Mouse (Mus musculus): Measurements from ENCODE around the gene Hsf4.

The Hsf4 gene

DNA sequence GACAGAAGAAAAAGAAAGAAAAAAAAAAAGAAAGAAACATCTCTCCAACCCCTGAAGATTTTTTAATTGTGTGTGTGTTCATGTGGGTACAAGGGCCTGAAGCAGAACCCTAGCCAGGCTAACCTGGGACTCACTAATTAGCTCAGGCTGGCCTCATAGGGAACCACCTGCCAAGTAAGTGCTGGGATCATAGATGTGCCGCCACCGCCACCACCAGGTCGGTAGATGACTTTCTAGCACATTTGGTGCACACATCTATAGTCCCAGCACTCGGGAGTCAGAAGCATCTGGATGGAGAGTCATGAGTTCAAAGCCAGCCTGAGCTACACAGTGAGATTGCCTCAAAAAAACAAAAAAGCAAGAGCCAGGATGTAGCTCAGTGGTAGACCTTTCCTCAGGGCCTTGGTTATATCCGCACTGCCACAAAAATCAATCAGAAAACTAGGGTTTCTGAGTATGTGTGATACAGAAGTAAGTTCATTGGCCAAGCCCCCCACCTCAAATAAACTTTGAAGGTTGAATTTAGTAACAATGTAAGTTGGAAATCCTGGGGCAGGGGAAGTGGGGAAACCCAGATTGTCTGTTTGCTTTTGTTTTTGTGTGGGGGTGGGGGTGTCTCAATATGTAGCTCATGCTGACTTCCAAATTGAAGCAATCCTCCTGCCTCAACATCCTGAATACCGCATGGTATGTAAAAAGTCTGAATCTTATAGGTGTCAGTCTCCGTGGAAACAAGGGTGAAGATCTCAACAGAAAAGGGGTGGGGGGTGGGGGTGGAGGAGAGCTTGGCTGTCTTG is 12.1 kb upstream of the Hsf4 start:
- in situ Hi-C loops (cut with MboI; ENCODE audit: low pct_unique_long_range_greater_than_20kb in 1 of 2, low sequenced_read_pairs in 2 of 2, unreplicated experiment in 1 of 2) = no loop called here

DNA sequence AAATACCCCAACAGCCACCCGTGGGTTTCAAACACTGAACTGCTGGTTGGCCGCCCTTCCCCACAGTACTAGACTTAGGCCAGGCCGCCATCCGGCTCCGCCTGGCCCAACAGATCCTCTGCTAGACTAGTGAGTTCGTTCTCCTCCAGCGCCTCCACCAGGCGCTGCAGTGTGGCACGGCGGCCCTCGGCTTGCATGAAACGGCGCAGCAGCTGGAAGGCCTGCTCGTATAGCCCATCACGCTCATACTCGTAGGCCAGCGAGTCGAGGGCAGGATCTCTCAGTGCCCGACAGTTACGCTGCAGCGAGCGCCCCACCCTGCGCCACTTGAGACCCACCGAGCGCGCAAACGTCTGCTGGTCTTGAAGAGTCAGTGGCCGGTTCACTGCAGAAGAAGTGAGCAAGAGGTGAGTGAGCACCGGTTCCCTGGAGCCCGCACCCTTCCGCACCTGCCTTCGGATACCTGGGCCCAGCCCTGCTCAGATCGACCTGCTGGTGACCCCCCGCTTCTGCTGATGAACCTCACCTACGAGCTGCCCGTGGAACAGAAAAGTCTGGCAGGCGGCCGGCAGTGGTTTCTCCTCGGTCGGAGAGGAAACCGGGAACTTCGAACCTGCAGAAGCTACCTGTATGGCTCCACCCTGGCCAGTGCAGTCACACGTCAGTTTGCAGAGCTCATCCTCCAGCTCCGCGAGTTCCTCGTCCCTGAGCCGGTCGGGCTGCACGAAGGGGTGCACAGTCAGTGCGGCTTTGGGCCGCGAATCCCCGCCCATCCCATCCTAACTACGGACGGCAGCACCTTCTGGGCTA is 10.5 kb upstream of the Hsf4 start:
- in situ Hi-C loops (cut with MboI; ENCODE audit: low pct_unique_long_range_greater_than_20kb in 1 of 2, low sequenced_read_pairs in 2 of 2, unreplicated experiment in 1 of 2) = no loop called here

DNA sequence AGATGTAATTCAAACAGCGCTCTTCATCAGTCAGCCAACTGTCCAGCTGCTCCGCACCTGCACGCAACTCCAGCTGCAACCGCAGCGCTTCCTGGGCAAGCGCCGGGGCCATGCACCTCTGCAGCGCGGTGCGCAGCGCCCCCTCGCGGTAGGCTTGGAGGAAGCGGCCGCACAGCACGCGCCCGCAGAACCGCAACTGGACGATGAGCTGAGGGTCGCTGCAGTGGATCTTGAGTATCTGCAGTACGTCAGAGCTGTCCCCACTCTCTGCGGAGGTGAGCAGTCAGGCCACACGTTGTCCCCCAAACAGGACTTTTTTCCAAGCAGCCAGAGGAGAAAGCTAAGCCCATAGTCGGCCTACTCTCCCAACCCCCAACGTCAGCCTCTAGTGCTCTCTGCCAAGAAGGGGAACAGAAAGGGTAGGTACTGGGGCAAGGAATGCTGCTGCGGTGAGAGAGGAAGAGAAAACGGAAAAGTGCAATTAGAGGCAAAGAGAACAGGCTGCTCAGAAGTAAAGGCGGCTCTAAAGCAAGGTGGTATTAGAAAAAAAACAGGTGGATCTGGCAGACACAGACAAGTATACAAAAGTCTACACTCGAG is 9.8 kb upstream of the Hsf4 start:
- in situ Hi-C loops (cut with MboI; ENCODE audit: low pct_unique_long_range_greater_than_20kb in 1 of 2, low sequenced_read_pairs in 2 of 2, unreplicated experiment in 1 of 2) = no loop called here

DNA sequence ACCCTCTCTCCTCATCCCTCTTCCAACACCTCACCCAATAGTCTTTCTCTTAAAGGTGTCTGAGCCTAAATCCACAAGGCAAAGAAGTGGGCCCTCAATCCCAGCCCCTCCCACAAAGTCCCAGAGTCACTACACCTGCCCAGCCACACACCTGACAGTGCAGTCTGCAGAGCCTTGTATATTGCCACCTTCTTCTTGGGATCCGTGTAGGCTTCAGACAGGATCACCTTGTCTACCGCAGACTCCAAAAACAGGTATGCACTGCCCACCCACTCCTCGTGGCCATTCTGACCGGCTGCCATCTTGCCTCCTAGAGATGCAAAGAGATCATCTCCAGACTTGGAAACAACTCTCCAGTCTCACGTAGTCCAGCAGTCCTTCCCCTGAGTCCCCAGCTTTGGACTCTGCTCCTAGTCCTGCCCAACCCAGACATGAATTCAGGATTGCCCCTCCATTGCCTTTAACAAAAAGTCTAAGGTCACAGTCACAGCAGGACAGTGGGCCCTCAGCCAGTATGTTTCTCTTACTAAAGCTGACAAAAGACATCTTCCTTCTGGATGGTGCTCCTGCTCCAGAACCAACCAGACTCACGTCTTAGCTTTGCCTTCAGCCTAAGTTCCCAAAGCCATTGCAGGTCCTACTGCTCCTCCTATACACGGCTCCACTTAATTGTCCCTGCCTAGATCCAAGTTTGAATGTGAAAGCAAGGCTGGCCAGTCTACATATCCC is 9.1 kb upstream of the Hsf4 start:
- in situ Hi-C loops (cut with MboI; ENCODE audit: low pct_unique_long_range_greater_than_20kb in 1 of 2, low sequenced_read_pairs in 2 of 2, unreplicated experiment in 1 of 2) = no loop called here

DNA sequence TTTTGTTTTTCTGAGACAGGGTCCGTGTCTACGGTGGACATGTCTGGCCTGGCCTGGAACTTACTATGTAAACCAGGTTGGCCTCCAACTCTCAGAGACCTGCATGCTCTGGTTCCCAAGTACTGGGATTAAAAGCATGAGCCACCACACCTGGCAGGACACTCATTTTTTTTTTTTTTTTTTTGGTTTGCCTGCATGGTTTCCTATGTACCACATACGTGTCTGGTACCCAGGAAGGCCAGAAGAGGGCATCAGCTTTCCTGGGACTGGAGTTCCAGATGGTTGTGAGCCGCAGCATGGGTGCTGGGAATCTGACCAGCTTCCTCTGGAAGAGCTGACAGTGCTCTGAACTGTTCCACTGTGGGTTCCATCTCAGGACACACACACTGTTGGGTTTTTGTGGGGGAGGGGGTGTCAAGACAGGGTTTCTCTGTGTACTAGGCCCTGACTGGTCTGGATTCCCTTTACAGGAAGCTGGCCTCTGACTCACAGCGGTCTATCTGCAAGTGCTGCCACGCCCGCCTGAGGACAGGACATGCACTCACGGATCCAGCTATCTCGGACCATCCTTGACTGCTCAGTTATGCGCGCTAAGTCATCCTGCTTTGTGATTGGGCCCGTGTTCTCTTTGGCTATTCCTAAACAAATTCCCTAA is 8.1 kb upstream of the Hsf4 start:
- in situ Hi-C loops (cut with MboI; ENCODE audit: low pct_unique_long_range_greater_than_20kb in 1 of 2, low sequenced_read_pairs in 2 of 2, unreplicated experiment in 1 of 2) = no loop called here

DNA sequence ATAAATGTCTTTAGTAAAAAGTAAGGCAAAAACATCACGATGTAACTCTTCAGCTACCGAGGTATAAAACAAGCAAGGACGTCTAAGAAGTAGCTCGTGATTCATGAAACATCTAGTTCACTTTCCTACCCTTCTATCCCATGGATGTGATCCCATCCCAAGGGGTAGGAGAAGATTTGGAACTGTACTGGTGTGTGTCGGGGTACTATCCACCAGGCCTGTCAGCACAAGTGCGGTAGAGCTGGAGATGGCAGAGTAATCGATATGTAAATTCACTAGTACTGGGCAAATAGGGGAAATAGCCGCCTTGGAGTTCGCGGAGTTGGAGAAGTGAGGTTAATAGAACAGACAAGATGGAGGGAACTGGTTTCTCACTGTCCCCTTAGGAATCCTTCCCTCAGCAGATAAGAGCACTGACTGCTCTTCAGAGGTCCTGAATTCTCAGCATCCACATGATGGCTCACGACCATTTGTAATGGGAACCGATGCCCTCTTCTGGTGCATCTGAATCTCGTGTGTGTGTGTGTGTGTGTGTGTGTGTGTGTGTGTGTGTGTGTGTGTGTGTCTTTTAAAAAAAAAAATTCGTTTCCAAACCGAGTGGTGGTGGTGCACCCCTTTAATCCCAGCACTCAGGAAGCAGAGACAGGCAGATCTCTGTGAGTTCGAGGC is 6.2 kb upstream of the Hsf4 start:
- in situ Hi-C loops (cut with MboI; ENCODE audit: low pct_unique_long_range_greater_than_20kb in 1 of 2, low sequenced_read_pairs in 2 of 2, unreplicated experiment in 1 of 2) = no loop called here

DNA sequence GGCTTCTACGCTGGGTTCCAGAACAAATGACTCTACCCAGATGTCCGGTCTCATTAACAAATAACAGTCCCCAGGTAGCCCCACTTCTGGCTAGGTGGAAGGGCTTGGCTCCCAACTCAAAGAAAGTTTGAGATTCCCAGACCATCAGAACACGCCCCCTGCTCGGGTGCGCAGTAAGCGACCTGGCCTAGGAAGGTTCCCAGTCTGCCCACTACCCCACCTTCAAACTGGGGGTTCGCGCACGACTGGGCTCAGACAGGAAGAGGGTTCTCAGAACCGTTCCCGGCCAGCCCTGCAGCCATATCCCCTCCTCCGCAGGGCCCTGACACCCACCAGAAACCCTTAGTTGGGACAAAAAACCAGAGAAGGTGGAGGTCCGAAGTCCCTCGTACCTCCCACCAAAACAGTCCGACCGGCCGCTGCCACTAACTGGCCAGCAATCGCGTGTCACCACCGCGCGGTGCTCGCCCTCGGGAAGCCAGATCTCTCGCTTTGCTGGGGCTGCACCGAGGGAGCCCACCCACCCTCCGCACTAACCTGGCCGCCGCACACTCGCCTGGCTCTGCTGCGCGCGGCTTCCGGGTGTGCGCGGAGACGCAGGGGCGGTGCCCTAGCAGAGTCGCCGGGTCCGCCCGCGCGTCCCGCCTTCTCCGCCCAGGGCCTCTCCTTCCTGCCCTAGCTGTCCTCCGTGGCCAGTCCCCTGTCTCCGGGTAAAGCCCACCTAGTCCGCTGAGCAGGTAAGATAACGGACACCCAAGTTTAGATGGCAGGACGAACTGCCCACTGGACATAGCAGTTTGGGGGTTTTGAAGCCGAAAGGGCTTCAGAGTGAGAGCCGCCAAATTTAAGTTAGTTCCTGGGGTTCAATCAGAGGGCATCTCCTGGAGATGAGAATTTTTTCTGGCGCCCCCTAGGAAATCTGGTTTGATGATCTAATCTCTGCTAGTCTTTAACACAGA is 5.3 kb upstream of the Hsf4 start, which contains the start of the genes Tradd and Fbxl8:
Gene Tradd, minus strand, starts transcription at position 586 of the 959 bp plus-strand sequence.
Gene Fbxl8, plus strand, starts transcription at position 625 of the 959 bp plus-strand sequence.
- in situ Hi-C loops (cut with MboI; ENCODE audit: low pct_unique_long_range_greater_than_20kb in 1 of 2, low sequenced_read_pairs in 2 of 2, unreplicated experiment in 1 of 2) = no loop called here

DNA sequence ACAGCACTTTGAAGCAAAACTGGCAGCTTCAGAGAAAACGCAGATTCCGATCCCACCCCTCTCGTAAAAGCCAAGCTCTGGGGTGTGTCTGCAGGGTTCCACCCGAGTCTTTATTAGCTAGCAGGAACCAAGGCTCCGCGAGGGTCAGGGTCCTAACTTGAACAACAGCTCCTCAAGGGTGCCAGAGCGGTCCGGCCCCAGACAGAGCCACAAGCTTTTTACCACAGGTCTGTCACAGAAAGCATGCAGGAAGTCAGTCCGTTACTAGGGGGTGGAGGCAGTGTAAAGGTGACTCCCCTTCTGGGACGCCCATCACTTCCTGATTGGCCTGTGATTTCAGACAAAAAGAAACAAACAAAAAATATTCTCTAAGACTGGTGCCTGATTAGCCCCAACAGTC is 4.5 kb upstream of the Hsf4 start:
- in situ Hi-C loops (cut with MboI; ENCODE audit: low pct_unique_long_range_greater_than_20kb in 1 of 2, low sequenced_read_pairs in 2 of 2, unreplicated experiment in 1 of 2) = no loop called here

DNA sequence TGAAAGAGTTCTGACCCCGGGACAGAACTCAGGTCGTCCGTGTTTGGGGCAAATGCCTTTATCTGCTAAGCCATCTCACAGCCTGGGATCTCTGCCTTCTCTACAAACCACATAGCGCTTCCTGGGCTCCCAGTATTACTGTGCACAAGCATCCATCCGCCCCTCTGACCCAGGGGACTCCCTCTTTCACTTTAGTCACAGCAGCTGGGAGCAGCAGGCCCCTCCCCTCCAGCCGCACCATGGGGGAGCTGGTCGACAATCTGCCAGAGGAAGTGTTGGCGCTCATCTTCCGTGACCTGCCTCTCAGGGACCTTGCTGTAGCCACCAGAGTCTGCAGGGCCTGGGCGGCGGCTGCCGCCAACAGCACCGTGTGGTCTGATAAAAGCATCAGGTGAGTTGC is 2.8 kb upstream of the Hsf4 start:
- in situ Hi-C loops (cut with MboI; ENCODE audit: low pct_unique_long_range_greater_than_20kb in 1 of 2, low sequenced_read_pairs in 2 of 2, unreplicated experiment in 1 of 2) = no loop called here

DNA sequence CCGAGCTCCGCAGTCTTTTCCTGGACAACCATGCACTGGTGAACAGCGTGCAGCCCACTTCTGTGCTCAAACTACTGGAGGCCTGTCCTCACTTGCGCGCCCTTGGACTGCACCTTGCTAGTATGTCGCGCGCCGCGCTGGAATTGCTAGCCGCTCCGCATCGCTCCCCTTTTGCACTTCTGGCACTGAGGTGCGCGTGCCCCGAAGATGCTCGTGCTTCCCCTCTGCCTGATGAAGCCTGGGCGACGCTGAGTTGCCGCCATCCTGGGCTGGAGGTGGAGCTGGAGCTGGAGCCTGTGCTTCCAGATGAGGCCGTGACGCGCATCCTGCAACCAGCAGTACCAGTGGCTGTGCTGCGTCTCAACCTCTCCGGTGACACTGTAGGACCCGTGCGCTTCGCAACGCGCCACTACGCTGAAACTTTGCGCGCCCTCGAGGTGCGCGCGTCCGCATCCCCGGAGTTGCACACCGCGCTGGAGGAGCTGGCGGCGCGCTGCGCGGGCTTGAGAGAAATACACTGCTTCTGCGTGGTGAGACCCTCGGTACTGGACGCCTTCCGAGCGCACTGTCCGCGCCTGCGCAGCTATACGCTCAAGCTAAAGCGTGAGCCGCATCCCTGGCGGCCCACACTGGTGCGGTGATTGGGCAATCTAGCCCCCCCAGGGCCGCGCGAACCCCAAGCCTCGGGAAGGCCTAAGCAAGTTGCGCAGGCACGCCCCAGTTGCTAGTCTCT is 1.1 kb upstream of the Hsf4 start:
- in situ Hi-C loops (cut with MboI; ENCODE audit: low pct_unique_long_range_greater_than_20kb in 1 of 2, low sequenced_read_pairs in 2 of 2, unreplicated experiment in 1 of 2) = no loop called here

DNA sequence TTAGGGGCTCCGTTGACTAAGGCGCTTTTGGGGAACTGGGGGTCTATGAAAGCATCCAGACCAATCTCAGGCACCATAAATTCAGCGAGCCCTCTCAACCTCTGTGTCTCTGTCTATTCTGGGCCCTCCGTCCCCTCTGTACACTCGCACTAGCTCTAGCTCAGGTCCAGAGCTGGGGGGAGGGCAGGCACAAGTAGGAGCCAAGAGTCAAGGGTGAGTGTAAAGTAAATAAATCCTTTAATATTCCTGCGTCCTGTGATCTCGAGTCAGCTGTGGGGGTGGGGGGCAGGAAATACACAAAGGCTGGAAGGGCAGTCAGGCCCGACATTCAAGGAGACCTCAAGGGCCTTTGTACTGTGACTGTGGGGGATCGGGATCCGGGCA is 534 bp upstream of the Hsf4 start:
- in situ Hi-C loops (cut with MboI; ENCODE audit: low pct_unique_long_range_greater_than_20kb in 1 of 2, low sequenced_read_pairs in 2 of 2, unreplicated experiment in 1 of 2) = no loop called here

DNA sequence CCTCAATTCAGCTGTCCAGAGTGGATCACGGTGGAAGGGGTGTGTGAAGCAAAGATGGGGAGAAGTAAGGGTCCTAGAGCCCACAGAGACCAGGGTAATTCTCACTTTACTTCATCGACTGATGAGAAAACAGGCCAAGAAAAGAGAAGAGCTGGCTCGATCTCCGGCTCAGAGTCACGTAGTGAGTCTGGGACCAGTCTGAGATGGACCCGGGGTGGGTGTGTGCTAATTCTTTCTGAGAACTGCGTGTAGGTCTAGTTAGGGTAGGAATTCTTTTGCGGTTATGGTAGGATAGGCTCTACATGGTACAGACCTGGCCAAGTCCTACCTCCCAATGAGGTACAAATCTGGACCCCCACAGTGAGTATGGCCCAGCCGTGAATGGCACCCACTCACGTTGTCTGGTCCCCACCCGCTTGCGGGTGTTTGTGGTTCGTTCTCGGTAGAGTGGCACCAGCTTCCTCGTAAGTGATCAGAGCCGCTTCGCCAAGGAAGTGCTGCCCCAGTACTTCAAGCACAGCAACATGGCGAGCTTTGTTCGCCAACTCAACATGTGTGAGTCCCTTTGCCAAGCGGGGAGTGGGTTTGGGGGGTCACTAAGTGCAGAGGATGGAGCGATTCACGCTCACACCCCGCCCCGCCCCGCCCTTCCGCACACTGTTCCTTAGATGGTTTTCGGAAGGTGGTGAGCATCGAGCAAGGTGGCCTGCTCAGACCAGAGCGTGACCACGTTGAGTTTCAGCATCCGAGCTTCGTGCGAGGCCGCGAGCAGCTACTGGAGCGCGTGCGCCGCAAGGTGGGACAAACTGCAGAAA is 707 bp downstream of the Hsf4 start:
- in situ Hi-C loops (cut with MboI; ENCODE audit: low pct_unique_long_range_greater_than_20kb in 1 of 2, low sequenced_read_pairs in 2 of 2, unreplicated experiment in 1 of 2) = no loop called here

DNA sequence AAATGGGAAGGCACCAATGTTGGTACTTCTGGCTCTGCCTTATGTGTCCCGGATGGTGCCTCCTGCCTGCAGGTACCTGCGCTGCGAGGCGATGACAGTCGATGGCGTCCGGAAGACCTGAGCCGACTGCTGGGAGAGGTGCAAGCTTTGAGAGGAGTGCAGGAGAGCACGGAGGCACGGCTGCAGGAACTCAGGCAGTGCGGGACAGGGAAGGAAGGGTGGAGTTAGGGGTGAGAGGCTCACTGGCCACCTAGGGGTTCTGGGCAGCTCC is 1.2 kb downstream of the Hsf4 start:
- in situ Hi-C loops (cut with MboI; ENCODE audit: low pct_unique_long_range_greater_than_20kb in 1 of 2, low sequenced_read_pairs in 2 of 2, unreplicated experiment in 1 of 2) = no loop called here

DNA sequence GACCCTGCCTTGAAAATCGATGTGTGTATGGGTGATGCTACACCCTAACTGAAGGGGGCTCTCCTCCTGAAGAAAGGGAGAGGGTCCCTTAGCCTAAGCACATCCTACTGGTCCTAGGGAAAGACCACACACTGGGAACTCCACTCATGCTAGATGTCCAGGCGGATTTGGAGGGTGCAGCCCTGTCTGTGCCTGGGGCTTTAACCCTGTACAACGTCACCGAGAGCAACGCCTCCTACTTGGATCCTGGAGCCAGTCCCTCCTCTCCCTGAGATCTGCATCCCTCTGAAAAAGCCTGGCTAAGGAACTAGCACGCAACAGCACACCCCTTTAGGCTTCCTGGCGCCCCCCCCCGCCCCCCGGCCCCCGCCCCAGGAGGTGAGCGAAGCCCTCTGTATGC is 5.8 kb downstream of the Hsf4 start:
- in situ Hi-C loops (cut with MboI; ENCODE audit: low pct_unique_long_range_greater_than_20kb in 1 of 2, low sequenced_read_pairs in 2 of 2, unreplicated experiment in 1 of 2) = no loop called here

DNA sequence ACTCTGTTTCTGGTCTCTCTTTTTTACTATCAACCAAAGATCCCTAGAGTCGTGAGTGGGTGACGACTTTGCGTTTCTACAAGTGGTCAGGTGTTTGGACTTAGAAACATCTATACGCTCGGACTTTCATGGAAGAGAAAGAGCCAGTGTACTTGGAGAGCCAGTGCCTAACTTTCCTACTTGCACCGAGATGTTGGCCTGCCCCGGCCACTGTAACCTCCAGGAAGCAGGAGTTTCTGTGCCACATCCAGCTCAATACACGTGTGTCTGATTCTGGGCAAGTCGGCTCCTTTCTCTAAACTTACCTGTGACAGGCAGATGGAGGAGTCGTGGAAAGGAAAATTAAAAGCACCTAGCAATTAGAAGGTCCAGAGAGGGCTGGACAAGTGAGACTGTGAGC is 6.2 kb downstream of the Hsf4 start, which contains the start of gene Nol3:
Gene Nol3, plus strand, starts transcription at position 301 of the 400 bp plus-strand sequence.
- in situ Hi-C loops (cut with MboI; ENCODE audit: low pct_unique_long_range_greater_than_20kb in 1 of 2, low sequenced_read_pairs in 2 of 2, unreplicated experiment in 1 of 2) = no loop called here
